Mouse (Mus musculus): ENCODE results near the gene Cyren.

The Cyren gene

DNA sequence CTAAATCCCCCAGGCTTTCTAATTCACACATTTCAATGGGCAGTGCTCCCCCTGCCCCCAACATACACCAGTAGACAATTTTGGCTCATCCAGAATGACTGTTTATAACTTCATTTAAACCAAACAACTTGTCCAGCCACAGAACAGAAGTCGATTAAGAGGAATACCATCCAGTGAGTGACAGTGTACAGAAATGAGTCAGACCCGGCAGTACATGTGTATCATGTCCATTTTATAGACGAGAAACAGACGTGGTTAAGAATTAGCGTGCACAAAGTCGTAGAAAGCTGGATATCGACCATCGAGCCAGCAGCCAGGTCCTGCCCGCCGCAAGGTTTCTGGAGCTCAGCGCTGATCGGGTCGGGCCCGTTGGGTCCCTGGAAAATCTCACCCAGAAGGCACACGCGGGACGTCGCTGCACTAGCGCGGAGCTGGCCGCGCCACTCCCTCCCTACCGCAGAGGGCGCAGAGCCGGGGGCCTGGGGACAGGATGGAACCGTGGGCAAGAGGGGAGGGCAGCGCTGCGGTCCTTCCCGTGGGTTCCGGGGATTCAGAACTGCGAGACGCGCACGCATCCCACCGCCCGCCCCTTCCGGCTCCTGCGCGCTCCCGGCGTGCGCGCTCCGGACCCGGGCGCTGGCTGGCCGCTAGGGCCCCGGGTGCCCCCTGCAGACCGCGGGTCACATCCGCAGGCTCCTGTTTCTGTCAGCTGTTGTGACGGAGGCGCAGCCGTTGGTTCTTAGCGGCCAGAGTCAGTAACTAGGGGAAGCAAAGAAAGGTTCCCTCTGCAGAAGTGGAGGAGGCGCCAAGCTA lies at the start of gene Cyren:
Cyren (minus strand) TSS at position 552 of the 813 bp plus-strand sequence.
- DNase-seq (ENCODE audit: low spot score) = peak; percentile 84

DNA sequence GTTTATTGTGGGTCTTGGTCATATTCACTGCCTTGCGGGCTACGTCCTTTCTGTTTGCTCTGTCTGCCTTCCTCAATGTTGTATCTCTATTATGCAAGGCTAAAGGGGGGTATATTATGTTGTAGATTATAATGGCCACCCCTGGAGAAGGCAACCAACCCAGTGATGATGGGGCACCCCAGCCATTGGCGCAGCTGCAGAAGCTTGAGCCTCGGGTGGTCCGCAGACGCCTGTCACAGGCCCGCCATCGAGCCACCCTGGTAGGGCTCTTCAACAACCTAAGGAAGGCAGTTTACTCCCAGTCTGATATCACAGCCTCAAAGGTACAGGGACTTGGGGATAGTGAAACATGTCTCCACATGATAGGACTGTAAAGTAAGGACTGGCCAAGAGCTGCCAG lies 49.7 kb upstream of the Cyren start:
- no peak for DNase-seq (ENCODE audit: low spot score)

DNA sequence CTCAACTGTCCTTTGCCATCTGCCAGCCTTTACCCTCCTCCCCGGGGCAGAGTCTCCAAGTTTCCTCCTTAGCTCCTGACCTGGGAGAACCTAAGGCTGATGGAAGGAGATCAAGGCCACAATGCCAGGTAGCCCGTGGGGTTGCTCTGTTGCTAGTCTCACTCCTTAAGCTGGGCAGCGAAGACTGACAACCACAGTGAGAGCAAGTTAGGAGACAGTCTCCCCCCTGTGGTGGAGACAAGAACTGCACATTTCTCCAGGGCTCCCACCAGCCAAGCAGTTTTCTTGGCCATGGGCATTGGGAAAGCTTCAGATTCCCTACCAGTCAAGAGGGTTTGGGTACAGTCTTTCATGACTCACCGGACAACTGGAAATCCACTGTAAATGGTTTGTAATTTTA lies 49.3 kb upstream of the Cyren start:
- peak; percentile 24 for DNase-seq (ENCODE audit: low spot score)

DNA sequence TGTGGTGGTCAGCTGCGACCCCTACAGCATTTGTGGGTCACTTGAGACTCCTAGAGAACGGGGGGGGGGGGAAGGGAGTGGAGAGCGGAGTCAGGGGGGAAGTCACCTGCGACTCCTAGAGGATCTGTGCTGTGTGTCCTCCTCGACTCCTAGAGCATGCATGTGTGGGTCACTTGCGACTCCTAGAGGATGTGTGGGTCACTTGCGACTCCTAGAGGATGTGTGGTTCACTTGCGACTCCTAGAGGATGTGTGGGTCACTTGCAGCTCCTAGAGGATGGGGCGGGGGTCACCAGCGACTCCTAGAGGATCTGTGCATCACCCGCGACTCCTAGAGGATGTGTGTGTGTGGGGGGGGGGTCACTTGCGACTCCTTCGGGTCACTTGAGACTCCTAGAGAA lies 44.1 kb upstream of the Cyren start:
- DNase-seq (ENCODE audit: low spot score) = no peak

DNA sequence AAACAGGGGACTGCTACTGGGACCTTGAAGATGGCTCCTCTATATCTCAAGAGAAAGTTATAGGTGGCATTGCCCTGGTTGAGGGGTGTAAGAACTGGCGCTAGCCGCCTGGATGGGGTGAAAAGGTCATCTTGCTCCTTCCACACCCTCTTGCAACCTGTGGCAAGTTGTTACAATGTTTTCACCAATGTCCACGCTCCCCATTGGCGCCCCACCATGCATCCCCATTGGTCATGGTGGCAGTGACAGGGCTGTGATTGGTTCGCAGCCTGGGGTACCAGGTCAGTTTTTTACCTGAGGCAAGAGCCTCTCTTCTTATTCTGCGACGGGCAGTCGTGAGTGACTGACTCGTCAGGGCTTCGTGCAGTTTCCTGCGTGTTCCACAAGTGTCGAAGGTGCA lies 42.8 kb upstream of the Cyren start:
- no peak for DNase-seq (ENCODE audit: low spot score)

DNA sequence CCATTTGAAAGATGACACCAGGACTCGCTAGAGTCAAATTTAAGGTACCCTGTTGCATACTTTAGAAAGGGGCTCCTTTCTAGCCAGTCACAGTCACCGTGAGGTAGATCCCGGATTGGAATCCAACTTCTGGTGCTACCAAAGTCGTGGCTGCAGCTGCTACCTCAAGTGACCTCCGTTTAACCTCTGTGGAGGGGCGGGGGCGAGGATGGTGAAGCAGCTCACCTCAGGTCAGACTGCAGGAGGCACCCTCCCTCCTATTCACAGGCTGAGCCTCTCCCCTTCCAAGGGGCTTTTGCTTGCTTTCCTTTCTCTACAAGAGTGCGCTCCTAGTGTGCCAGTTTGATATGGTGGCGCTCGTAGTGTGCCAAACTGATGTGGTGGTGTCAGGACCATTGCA lies 42.1 kb upstream of the Cyren start, which contains the start of gene Stra8:
Stra8 (plus strand) TSS at position 208 of the 400 bp plus-strand sequence.
- no peak for DNase-seq (ENCODE audit: low spot score)

DNA sequence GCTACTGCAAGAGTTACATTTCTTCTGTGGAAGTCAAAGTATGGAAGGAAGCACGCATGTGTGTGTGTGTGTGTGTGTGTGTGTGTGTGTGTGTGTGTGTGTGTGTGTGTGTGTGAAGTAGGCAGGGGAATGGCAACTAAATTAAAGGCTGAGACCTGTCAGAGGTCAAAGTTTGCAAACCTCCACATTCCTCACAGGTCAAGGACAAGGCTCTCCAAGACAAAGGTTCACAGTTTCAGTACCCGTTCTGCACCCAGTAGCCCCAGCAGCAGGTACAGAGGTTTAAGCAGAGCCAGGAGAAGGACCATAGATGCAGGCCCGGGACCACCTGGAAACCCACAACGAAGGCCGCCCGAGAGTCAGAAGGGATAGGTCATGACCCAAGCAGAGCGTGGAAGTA lies 41.3 kb upstream of the Cyren start:
- DNase-seq (ENCODE audit: low spot score) = no peak

DNA sequence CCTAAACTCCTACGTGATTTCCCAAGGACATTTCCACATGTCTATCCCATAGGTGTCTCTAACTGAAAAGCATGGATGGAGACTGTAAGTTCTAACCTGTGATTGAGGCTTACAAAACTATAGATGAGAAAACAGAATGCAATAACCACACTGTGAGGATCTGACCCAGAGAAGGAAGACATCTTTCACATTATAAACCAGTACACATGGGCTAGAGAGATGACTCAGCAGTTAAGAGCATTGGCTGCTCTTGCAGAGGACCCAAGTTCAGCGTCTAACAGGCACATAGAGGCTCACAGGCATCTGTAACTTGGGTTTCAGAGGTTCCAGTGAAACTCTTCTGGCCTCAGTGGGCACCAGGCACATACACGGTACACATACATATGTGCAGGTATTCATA lies 36.6 kb upstream of the Cyren start:
- DNase-seq (ENCODE audit: low spot score) = no peak

DNA sequence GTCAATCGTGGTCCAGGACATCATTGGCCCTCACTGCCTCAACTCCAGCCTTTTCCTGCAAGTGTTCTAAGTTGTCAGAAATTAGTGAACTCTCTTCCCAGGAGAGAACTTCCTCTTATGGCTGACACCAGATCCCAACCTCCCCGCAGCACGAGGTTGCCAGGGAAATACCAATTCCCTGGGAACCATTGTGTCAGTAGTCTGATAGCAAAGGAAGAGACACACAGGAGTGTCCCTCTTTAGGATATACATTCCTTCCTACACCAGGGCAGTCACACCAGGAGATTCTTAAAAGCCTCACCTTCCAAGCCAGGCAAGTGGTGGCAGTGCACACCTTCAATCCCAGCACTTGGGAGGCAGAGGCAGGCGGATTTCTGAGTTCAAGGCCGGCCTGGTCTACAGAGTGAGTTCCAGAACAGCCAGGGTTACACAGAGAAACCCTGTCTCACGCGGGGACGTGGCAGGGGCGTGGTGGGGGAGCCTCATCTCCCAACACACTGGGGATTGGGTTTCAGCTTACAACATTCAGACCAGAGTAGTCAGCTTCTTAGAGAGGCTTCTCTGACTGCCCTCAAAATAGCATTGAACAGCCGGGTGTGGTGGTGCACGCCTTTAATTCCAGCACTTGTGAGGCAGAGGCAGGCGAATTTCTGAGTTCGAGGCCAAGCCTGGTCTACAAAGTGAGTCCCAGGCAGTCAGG lies 35.6 kb upstream of the Cyren start:
- no peak for DNase-seq (ENCODE audit: low spot score)

DNA sequence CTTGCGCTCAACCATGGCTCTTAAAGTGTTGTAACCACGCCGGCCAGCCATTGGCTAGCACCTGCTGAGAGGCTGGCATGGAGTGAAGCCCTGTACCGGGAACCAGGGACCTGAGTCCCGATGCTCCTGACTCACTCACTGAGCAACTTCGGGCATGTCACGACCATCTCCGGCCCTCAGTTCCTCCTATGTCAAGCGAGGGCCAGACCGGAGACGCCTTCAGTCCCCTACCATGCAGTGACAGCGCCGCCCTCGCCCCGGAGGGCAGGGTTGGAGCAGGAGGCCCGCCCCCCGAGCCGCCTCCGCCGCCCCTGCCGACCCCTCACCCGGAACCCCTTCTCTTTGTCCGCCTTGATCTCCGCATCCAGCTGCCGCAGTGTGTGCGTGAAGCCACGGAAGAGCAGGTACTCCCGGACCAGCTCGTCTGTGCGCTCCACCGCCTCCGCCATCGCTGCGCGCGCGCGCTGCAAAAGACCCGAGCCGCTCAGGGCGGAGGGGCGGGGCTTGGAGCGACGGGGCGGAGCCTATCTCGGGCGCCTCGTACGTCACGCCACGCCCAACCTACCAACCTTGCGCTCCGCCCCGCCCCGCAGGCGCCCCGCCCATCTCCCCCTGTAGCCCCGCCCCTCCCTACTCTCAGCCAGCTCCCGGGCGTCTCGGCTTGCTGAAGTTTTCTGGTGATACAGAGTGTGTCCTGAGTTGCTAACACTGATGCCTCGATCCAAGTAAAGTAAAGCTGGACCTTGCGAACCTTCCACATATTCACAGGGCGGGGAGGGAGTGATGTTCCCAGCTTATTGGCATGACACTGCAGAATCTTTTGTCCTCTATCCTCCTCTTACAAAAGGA lies 32.7 kb upstream of the Cyren start, which contains the start of gene Wdr91:
Wdr91 (minus strand) TSS at position 506 of the 849 bp plus-strand sequence.
- DNase-seq (ENCODE audit: low spot score) = peak; percentile 72

DNA sequence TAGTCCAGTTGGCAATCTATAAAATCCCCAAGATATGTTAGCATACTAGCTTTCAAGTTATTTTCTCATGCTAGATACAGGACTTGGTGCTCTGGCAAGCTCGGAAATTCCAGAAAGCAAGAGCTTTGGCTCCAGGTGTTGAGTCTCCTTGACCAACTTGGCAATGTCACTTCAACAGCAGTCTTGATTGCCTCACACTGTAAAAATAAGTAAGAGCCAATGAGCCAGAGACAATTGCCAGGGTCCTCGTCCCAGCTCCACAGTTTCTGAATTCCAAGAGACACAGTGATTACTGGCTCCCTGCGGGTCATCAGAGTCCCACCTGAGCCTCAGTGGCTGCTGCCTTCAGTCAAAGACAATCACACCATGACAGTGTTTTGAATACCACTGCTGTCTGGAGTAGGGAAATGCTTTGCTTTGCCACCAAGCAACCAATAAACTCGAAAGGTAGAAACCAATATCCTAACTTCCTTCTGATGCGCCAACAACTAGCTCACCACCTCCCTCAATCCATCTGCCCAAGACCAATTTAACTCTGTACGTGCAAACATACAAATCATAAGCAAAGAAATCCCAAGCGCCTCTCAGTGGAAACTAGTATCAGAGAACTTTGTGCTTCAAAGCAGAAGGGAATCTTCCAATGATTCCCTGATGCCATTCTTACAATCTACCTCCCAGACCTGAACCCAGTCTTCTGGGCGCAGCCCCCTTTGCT lies 31.9 kb upstream of the Cyren start:
- no peak for DNase-seq (ENCODE audit: low spot score)

DNA sequence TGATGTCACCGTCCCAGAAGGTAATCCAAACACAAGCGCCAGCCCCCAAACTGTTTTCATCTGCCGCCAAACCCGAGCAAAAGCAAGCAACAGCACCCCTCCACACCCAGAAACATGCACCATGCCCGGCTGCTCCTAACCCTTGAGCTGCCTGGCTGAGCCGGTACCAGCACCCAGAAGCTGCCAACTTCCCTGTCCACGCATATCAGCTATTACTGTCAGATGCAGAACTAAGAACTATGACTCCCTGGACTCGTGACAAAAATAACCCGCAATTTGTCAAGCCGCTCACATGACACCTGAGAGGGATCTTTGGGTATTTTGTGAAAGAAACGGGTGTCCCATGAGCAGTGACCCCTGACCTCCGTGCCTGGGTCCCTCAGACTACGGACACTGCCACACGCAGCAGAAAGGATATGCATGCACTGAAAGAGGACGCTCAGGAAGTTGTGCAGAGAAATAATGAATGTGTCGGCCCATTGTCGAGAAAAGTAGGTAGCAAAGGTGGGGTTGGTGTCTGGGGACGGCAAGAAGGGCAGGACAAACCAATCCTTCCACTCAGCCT lies 29.9 kb upstream of the Cyren start:
- no peak for DNase-seq (ENCODE audit: low spot score)

DNA sequence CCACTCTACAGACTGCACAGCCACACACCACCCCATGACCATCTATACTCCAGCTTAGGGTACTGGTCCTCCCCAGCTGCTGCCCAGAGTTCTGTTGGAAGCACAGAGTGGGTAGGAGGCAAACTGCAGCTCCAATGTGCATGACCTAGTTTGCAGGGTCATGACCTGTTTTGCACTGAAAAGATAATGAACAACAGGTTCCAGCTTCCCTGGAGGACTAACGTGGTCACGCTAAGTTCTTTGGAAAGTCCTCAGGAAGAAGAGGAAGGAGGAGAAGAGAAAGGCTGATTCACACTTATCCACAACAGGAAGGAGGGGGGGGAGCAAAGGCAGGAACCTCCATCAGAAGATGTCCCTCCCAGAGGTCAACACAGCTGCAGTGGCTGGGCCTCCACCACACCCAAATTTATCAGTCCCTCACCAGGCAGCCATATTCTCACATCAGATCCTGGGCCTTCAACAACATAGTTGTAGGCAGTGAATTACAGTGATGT lies 29.3 kb upstream of the Cyren start:
- no peak for DNase-seq (ENCODE audit: low spot score)

DNA sequence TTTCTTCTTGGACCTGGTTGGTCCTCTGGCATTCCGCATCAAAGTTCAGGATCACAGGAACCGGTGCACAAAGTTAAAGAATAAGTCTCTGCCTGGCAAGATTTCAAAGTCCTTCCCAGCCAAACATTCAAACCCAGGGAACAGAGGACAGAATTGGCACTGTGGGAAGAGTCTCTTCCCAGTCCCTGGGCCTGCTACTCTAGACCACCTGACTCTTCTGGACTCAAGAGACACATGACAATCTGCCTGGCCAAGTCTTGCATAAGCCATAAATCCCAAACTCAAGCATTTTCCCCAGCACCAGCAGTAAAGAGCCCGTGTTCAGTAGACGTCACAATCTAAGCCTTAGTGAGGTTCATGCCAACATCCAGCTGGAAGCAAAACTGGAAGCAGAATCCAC lies 28.8 kb upstream of the Cyren start:
- DNase-seq (ENCODE audit: low spot score) = no peak

DNA sequence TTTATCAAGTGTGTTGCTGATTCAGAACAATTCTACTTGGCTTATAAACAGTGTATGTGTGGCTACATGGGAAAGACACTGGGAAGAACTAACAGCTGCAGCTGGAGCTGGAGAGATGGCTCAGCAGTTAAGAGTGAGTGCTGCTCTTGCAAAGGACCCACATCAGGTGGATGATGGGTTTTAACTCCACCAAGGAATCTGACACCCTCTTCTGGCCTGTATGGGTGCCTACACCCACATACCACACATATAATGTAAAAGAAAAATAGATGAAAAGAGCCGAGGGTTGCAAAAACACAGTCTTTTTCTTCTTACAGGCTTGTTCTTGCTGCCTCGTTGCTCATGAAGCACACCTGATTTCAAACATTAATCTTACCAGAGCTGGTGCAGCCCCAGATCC lies 28.3 kb upstream of the Cyren start:
- no peak for DNase-seq (ENCODE audit: low spot score)

DNA sequence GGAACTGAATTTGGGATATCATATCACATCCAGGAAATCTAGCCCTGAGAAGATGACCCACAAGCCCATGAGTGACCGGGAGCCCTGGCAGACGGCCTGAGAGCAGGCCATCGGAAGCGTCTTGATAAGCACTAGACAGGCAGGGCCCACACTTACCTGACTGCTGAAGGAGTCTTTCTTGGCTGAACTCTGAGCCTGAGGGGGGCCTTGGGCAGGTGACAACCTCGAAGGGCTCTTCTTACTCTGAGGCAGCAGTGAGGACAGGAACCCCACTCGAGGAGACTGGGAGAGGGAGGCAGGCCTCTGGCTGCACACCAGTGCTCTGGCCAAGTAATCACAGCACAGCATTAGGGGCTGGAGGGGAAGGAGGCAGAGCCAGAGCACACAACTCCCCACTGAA lies 26.5 kb upstream of the Cyren start:
- no peak for DNase-seq (ENCODE audit: low spot score)

DNA sequence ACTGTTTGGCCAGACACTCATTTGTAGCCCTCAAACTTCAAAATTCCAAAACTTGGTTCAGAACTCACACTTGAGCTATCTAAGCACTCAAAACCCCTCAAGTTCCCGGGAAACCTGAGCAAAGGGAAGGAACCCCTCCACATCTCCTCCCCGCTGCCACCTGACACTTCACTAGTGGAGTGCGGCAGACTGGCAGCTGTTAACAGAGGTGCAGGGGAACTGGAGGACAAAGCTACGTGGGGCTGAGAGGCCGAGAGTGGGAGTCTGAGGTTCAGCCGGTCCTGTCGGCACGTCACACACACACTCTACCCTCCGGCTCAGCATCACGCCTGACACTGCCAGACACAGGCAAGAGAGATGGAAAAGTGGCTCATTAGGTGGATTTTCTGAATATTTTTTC lies 26.0 kb upstream of the Cyren start:
- DNase-seq (ENCODE audit: low spot score) = no peak

DNA sequence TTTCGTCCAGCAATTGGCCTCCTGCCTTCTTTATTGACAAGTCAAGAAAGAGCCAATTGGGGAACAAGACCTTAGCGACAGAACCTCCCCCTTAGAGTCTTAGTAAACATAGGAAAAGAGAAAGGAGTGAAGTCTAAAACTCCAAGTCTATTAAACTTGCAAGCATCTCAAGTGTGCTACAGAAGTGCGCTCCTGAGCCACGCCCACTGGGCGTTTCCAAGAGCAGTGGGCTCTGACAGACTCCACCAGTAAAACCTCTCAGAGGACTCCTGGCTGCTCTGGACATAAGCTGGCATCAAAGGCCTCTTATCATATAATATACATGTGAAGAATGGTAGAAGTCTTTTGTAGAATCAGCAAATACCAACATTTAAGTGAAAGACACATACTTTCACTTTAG lies 25.6 kb upstream of the Cyren start:
- no peak for DNase-seq (ENCODE audit: low spot score)

DNA sequence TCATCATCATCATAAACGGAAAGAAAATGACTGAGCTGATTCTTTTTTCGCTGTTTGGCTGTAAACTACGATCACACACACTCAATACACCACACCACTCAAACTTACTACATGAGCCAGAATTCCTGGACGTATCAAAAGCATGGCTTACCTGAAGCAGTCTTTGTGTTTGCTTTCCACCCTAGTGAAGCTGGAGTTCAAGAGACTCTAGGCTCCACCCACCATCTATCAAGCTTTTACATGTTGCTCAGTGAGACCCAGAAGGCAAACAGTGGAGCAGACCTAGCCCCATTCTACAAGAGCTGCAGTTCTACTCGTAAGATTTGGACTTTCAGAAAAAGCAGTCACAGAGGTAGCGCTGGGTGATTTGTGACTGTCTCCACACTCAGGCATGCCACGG lies 24.7 kb upstream of the Cyren start:
- no peak for DNase-seq (ENCODE audit: low spot score)

DNA sequence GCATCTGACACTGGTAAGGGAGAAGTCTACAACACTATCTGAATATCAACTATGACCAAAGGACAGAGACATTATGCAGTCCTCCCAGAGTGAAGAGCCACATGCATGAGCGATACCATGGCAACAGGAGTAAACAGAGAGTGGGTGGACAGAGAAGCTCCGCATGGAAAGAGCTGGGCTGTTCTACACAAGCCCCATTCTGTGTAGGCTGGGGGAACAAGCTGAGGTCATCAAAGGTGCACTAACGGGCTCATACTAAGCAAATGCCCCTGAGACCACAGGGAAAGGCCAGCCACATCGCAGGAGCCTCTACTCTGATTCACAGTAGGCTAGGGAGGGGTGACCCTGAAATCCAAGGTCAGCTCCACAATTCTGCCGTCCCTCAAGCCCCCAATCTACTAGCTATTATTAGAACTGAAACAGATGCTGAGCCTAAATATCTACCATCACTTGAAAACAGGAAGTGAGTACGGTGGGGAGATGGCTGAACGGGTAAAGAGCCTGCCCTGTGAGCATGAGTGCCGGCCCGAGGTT lies 24.1 kb upstream of the Cyren start:
- DNase-seq (ENCODE audit: low spot score) = no peak

DNA sequence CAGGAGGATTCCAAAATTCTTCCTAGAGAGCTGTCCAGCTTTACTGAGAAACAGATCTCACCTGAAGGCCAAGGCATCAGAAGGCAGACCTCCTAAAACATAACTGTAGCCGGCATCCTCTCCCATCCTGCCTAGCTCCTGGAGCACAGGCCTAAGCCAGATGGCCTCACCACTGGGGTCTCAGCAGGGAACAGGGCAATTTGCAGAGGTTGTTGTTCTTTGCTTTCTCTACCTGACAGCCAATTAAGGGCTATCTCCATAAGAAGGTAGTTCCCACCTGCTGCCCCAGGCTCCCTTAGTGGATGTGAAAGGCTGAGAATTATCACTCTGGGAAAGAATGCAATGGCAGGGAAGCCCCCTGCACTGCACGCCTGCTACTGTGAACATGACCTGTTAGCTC lies 23.1 kb upstream of the Cyren start:
- DNase-seq (ENCODE audit: low spot score) = no peak

Data from ovary, postnatal 10 days (tissue).